Mouse (Mus musculus): ENCODE measurements around the gene Tnnt1.

The Tnnt1 gene

DNA sequence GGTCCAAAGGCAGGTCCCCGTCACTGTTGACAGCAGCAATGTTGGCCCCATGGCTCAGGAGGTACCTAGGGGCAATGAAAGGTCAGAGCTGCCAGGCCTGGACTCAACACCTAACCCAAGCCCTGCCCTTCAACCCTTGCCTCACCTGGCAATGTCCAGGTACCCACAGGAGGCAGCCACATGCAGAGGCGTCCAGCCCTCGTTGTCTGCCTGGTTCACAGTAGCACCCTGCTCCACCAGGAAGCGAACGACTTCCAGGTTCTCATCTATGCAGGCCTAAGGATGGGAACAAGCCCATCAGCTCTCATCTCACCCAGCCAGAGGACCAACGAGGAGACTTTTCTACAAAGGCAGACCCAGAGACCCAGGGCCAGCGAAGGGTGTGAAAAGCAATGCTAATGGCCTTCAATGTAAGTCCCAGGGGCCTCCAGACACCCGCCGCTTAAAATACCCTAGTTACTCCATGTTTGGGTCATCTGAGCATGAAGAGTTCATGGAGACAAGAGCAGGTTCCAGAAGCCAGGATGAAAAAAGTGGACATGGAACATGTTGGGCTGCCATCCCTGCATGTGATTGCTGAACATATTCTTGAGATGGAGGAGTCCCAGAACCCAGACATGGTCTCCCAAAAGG is 18.8 kb downstream of the Tnnt1 start:
- DNase-seq (ENCODE audit: low spot score in 2 of 2) = no peak

DNA sequence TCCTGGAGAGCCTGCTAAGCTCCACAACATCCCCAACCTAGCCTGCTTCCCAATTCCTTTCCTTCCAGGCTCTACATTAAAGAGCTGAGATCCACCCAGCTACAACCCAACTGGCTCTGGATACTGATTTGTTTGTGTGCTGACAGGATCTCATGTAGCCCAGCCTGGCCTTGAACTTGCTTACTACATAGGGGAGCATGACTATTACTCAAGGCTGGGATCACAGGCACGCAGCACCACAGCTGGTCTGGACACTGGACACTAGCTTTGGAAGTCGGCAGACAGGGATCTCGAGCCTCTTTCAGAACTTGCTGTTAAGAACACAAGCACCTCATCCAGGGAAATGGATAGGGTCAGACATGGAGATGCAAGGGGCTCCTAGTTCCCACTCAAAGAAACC is 19.7 kb downstream of the Tnnt1 start:
- no peak for DNase-seq (ENCODE audit: low spot score in 2 of 2)

DNA sequence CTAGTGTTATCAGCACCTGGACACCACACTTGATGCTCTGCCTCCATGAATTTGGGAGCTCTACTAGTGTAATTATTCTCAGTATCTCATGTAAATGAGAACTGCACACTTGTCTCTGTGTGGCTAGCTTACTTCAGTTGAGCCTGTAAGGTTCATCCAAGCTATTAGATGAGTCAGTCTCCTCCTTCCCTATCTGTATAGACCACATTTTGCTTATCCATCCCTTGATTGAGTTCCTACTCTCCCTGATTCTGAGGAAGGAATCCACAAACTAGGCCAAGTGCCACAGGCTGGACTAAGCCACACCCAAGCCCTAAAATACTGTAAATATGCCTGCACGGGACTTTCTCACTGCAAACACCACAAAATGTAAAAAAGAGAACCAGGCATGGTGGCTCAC is 22.2 kb downstream of the Tnnt1 start:
- DNase-seq (ENCODE audit: low spot score in 2 of 2) = no peak

DNA sequence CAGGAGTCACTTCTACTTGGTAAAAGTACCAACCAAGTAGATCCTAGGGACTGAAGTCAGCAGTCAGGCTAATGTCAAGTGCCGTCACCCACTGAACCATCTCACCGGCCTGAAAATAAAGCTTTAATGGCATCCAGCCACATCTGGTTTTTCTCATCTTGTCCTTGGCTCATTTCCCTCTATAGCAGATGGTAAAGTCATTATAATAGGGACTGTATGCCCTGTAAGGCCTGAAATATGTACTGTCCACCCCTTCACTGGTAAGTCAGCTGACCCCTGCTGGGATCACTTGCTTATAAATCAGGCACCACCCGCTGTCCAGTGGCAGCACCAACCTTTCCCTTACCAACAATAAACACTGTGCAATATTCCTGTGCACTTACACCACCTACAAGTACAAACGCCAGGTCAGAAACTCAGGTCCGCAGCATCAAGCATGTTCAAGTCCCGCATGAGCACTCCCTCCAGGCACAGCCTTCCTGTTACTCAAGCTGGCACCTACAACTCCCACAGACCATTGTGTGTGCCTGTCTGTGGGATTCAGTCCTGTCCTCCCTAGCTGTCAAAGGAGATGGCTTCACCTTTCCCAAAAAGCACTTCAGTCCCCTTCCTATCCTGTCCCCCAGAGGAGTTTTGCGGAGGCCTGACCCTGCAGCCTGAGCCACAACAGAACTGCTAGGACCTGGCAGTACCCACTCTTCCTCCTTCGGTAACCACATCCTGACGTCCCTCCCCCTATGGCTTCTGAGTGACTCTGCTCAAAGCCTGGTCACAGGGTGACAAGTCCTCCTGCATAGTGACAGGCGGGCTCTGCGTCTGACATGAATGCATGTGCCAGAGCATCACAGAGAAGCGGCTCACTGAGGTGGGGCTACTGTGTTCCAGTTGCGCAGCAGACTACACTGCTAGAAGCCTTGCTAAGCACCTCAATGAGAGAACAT is 23.6 kb downstream of the Tnnt1 start:
- DNase-seq (ENCODE audit: low spot score in 2 of 2) = no peak

DNA sequence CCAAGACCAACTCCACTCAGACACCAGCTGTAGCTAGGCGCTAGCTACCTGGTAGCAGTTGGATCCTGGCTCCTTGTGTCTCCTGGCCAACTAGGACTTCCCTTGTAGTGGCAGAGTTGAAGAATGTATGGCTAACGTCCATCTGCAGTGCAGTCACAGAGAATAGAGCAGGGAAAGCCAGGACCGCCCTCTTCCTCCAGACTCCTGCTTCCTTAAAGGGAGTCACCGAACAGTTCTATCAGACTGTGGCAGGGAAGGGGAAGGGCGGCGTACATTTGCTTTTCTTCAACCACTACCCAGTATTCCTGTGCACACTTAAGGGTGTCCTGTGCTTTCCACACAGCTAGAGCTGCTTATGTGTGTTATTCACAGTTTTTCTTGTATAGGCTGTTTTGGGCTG is 24.9 kb downstream of the Tnnt1 start:
- no peak for DNase-seq (ENCODE audit: low spot score in 2 of 2)

DNA sequence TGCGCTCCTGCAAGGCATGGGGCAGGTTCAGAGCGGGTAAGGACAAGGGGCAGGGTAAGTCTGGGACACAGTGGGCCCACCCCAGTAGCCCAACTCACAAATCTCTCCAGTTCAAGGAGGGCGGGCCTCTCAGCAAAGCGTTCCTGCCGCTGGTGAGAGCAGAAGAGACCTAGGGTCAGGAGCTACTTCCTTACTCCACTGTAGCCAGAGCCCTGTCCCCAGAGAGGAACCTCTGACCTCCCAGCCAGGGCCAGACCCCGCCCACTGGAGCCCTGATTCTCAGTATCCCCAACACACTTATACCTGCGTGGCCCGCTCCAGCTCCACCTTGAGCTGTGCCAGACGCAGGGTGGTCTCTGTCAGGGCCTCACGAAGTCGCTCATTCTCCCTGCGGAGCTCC is 33.9 kb downstream of the Tnnt1 start:
- no peak for DNase-seq (ENCODE audit: low spot score in 2 of 2)

DNA sequence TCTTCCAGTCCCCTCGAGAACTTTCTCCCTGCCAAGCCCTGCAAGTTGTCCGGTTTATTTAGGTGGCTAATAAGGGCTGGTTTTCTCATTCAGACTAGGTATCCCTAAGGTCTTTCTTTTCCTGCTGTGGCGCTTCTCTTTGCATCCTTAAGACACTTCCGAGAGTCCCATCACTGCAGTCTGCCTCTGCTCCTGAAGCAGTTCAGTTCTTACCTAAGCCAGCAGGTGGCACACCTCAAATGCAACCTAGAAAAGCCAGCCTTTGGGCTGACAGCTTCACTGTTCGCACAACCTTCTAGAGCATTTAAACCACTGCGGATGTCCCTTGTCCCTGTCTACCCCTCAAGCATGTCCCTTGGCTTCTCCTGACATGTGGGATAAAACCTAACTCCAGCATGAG is 36.5 kb downstream of the Tnnt1 start:
- DNase-seq (ENCODE audit: low spot score in 2 of 2) = peak; percentile 49 to 50

DNA sequence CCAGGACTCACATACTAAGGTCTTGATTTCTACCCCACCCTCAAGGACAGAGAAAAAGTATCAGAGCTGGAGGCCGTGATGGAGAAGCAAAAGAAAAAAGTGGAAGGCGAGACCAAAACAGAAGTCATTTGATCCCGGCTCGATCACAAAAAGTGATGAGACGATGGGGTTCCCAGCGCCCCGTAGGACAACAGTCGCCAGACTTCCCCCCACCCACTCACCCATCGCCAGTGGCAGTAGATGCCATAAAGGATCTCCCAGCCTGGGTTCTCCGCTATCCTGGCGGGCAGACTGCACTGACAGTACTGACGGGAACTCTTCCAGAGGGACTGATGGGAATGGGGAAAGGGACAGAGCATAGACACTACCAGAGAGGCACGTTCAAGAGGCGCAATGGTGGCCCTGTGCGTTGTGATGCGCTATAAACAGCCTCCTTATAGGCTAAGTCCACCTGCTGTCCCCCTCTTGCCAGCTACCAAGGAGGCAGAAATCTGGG is 37.3 kb downstream of the Tnnt1 start:
- no peak for DNase-seq (ENCODE audit: low spot score in 2 of 2)

DNA sequence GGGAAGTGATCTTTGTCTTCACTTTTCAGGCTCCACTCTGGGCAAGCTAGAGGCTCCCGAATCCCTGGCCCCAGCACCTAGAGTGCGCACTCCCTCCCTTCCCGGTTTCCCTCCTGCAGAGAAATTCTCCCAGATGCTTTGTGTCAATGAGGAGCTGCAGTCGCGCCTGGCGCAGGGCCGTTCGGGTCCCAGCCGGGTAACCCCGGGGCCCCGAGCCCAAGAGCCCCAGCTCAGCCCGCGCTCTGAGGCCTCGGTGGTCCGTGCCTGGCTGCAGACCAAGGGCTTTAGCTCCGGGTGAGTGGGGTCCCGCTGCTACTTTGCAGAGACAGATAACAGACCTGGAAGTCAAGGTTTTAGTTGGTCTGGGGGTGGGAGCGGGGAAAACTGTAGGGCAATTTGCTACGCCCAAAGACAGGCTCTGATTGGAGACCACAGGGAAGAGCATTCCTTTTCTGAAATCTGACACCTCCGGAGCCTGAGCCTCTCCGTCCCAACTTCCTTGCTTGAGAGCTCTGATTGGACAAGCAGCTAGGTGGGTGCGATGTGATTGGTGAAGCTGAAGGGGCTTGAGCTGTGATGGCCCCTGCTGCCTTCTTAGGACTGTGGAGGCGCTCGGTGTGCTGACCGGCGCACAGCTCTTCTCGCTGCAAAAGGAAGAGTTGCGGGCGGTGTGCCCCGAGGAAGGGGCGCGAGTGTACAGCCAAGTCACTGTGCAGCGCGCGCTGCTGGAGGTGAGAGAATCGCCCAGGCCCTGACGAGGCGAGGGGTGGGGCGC is 38.0 kb downstream of the Tnnt1 start:
- peak; percentile 62 to 63 for DNase-seq (ENCODE audit: low spot score in 2 of 2)

DNA sequence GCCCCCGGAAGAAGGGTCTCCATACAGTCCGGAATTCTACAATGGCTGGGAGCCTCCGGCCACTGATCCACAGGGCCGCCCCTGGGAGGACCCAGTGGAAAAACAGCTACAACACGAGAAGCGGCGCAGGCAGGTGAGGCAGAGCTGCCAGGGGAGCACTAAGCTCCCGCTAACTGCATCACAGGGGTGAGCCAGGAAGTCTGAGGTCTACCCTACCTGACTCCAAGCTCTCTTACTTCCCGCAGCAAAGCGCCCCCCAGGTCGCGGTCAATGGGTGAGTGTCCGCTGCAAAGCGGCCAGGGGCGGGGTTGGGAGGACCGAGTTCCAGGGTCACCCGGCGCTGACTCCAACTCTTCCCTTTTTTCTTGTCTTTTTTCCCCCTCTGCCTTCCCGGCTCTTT is 42.2 kb downstream of the Tnnt1 start:
- DNase-seq (ENCODE audit: low spot score in 2 of 2) = no peak

DNA sequence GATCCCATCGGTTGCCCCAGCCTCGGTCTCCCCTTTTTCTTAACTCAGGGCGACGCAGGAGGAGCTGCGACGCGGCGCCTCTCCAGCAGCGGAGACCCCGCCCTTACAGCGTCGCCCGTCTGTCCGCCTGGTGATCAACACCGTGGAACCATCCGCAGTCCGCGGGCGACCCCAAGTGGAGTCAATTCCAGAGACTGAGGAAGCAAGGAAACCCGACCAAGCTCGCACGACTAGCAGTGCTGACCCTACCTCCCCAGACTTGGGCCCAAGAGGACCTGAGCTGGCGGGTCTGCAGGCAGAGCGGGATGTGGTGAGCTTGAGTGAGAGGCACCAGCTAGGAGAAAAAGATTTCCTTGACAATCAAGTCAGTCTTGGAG is 45.0 kb downstream of the Tnnt1 start:
- peak; percentile 90 to 93 for DNase-seq (ENCODE audit: low spot score in 2 of 2)

DNA sequence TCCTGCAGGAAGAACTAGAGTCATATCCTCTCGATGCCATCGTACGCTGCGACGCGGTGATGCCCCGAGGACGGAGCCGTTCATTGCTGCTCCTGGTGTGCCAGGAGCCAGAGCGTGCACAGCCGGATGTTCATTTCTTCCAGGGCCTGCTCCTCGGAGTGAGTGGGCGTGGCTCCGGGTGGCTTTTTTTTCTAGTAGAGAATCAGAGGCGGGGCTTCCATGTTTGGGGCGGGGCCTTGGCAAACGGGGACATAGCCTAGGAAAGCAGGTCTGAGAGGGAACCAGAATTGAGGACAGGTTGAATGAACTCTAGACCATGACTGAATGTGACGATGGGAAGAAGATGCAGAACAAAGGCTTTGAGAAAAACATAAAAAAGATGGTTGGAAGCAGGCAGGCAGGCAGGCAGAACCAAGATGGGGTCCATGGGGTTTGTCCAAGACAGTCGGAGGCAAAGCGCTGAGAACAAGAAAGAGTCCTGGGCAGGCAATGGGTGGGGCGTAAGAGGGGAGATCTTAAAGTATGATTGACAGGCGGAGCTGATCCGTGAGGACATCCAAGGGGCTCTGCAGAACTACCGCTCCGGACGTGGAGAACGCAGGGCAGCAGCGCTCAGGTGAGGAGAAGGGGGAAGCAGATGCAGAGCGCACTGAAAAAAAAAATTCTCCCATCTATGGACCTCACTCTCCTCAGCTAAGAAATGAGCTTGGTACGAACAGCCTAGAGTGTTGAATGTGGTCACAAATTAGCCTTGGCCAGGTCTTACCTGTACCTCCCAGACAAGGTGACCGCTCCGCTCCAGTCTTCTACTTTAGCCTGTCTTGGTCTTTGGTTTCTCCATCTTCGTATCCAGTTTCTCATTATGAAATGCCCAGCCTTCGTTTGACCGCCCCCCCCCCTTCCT is 45.7 kb downstream of the Tnnt1 start:
- DNase-seq (ENCODE audit: low spot score in 2 of 2) = peak; percentile 52 to 66

DNA sequence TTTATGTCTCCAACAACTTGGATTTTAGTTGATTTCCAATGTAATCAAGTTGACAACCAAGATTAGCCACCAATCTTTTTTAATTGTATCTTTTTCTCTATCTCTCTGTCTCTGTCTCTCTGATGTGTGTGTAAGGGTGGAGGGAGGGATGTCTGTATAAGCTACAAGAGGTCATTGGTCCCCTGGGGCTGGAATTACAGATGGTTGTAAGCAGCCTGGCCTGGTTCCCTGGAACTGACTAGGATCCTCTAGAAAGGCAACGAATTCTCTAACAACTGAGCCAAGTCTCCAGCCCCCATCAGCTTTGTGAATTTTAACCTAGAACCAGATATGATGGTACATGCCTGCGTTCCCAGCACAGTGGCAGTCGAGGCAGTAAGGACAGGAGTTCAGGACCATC is 48.4 kb downstream of the Tnnt1 start:
- DNase-seq (ENCODE audit: low spot score in 2 of 2) = no peak

DNA sequence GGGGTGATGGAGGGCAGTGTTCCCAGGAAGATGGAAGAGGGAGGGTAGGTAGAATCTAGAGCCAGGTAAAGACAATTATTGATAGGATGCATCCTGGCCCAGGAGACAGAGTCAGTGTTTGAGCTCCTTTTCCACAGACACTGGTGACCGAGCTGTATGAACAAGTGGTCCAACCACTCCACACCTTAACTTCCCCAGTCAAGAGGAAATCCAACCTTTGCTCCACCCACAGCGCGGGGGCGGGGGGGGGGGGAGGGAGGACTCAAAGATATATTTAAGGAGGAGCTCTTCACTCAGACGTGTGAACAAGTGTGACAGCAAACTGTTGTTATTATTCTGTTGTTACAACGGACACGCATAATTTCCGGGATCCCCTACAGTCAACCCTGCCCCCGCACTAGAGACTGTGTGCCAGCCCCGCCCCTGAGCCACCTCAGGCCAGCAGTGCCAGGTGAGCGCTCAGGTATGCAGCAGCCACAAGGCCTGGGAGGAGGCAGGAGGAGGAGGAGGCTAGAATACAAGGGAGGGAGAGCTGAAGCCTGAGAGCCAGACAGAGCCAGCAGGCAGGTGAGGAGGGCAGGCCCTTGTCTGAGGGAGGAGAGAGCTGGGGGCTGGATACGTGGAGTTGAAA is 51.9 kb downstream of the Tnnt1 start:
- no peak for DNase-seq (ENCODE audit: low spot score in 2 of 2)

DNA sequence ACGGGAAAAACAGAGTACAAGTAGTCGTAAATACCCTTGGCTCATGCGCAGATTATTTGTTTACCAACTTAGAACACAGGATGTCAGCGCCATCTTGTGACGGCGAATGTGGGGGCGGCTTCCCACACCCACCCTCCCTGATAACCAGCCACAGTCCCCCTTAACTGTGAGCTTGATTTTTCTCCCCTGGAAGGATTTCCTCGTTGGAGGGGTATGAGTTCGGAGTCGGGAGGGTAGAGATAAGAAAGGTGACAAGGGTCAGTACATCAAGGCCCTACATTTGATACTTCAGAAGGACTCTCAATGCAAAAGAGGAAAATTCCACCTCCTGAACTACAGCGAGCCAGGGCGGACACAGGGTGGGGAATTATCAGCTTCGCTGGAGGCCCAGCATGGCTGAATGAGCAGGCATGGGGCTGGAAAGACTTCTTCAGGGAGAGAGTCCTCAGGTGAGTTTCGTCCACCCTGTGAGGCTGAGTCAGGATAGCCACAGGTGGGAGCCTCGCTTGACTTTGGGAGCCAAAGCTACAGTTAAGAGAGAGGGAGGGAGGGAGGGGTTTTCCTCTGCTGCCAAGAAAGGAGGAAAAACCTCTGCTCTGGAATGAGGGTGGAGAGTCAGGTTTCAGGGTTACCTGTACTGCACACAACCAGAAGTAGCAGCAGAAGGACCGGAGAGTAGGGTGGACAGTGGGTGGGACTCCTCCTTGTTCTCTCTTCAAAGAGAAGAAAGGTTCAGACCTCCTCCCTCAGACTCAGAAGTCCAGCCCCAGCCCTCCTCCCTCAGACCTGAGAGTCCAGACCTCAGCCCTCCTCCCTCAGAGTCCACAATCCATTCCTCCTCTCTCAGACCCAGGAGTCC is 55.4 kb downstream of the Tnnt1 start, which contains the start of gene Eps8l1:
Gene Eps8l1, plus strand, starts transcription at position 99 of the 859 bp plus-strand sequence.
- DNase-seq (ENCODE audit: low spot score in 2 of 2) = no peak

Data from right cerebral cortex, adult 2 months (tissue).